Comparison of ENCODE assay signal across 8 mouse cellular contexts in the genomic region with DNA sequence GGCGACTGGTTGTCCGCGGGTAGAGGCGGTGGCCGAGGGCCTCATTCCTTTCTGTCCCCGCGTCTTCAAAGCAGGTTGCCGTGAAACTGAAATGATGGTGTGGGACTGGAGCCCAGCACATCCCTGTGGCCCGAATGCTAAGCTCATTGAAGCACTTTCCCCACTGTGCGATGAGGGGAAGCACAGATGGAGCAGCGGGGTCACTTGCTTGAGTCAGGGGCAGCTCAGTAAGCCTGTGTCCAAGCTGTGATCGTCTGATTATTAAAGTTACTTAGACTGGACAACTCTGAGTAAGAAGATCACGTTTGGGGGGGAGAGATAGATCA. TPM values are rescaled to one million over a fixed set of nuclear protein-coding genes. Genes with fewer than 3 reads are reported as not detected.
A peak's percentile ranks its signal among the peaks of the same experiment; 100 is the strongest.
DNase-seq lines count a peak whose midpoint lies in the region; ATAC-seq and TF ChIP-seq lines count a peak whose summit lies in the region.

No protein-coding gene starts in this region.

- peak overlapping the region; percentile 48; the same call in 1 of the 2 replicates for H3K9ac ChIP-seq in kidney, postnatal 0 days (ENCODE audit: low read depth, low read length)
- peak overlapping the region; percentile 53 for H3K9ac ChIP-seq in hindbrain, embryonic 15.5 days
- peak overlapping the region; percentile 70 for H3K9ac ChIP-seq in midbrain, embryonic 15.5 days

- WGBS in kidney, postnatal 0 days: 0% methylated on average over 13 of the region's 13 CpGs
- 0% methylated on average over 13 of the region's 13 CpGs for WGBS in hindbrain, embryonic 15.5 days
- WGBS in midbrain, embryonic 15.5 days: under 1% methylated on average over 13 of the region's 13 CpGs

- no peak for TF ChIP-seq CTCF in kidney, postnatal 0 days (IDR thresholded peaks at IDR 0.05; ENCODE audit: low read depth)

- no peaks in the 10 kb centered on the region; the same call in 1 of the 2 replicates for H3K36me3 ChIP-seq in kidney, postnatal 0 days (ENCODE audit: insufficient read depth, low read length)
- H3K36me3 ChIP-seq in hindbrain, embryonic 15.5 days: no peaks in the 10 kb centered on the region
- H3K36me3 ChIP-seq in midbrain, embryonic 15.5 days (replicated peaks): no peaks in the 10 kb centered on the region

- DNase-seq in kidney, postnatal 0 days (ENCODE audit: low spot score): no peak
- no peak for DNase-seq in kidney, adult 8-10 months
- DNase-seq in cerebellum, adult 11-12 months: no peak
- DNase-seq in embryo, embryonic 10.5 days (ENCODE audit: low spot score): no peak
- DNase-seq in left cerebral cortex, postnatal 14 days (ENCODE audit: low spot score in 2 of 2): no peak

- no peak overlapping the region for H3K27ac ChIP-seq in kidney, postnatal 0 days
- peak overlapping the region; percentile 41; the same call in 1 of the 2 replicates for H3K27ac ChIP-seq in brown adipose tissue, adult 24 weeks (replicated peaks; ENCODE audit: low read depth, low read length)
- peak overlapping the region; percentile 72 for H3K27ac ChIP-seq in hindbrain, embryonic 15.5 days (replicated peaks)
- peak overlapping the region; percentile 69; the same call in 1 of the 2 replicates for H3K27ac ChIP-seq in midbrain, embryonic 15.5 days

- H3K27me3 ChIP-seq in kidney, postnatal 0 days (ENCODE audit: insufficient read depth, low read length): no peaks in the 10 kb centered on the region
- H3K27me3 ChIP-seq in hindbrain, embryonic 15.5 days: no peaks in the 10 kb centered on the region
- no peaks in the 10 kb centered on the region for H3K27me3 ChIP-seq in midbrain, embryonic 15.5 days (replicated peaks)

- peak overlapping the region; percentile 52 for H3K4me3 ChIP-seq in kidney, postnatal 0 days (replicated peaks; ENCODE audit: low read depth, low read length)
- H3K4me3 ChIP-seq in brown adipose tissue, adult 24 weeks (ENCODE audit: insufficient read depth, low read depth, low read length): peak overlapping the region; percentile 71
- peak overlapping the region; percentile 59 for H3K4me3 ChIP-seq in hindbrain, embryonic 15.5 days
- H3K4me3 ChIP-seq in midbrain, embryonic 15.5 days: peak overlapping the region; percentile 78

- no peaks in the 10 kb centered on the region for H3K9me3 ChIP-seq in kidney, postnatal 0 days (replicated peaks; ENCODE audit: low read length)
- no peaks in the 10 kb centered on the region for H3K9me3 ChIP-seq in hindbrain, embryonic 15.5 days
- no peaks in the 10 kb centered on the region for H3K9me3 ChIP-seq in midbrain, embryonic 15.5 days

- H3K4me1 ChIP-seq in kidney, postnatal 0 days (replicated peaks; ENCODE audit: insufficient read depth, low read length): peaks cover 8% of the 10 kb centered on the region; the same call in 1 of the 2 replicates
- peaks cover 11% of the 10 kb centered on the region for H3K4me1 ChIP-seq in brown adipose tissue, adult 24 weeks (ENCODE audit: control insufficient read depth, insufficient read depth, insufficient read length, low read length)
- peaks cover 27% of the 10 kb centered on the region for H3K4me1 ChIP-seq in hindbrain, embryonic 15.5 days (replicated peaks)
- H3K4me1 ChIP-seq in midbrain, embryonic 15.5 days: peaks cover 31% of the 10 kb centered on the region

- intact Hi-C loops in left cerebral cortex, postnatal 14 days (cut with DNase I): loop anchor here (2.0 to 10.0 kb wide), 2 partner anchors 57 to 199 kb away; partner anchors contain the start of gene Nudt3

- H3K4me2 ChIP-seq in kidney, postnatal 0 days (ENCODE audit: low read length): peak overlapping the region; percentile 94
- peak overlapping the region; percentile 71 for H3K4me2 ChIP-seq in hindbrain, embryonic 15.5 days
- peak overlapping the region; percentile 93 for H3K4me2 ChIP-seq in midbrain, embryonic 15.5 days

- no peak; the same call in 1 of the 2 replicates for ATAC-seq in kidney, postnatal 0 days (replicated peaks; ENCODE audit: low FRiP score, low read depth)
- ATAC-seq in hindbrain, embryonic 15.5 days (ENCODE audit: low FRiP score, low read depth): no peak
- no peak for ATAC-seq in midbrain, embryonic 15.5 days (replicated peaks)

RNA-seq across cellular contexts. Expression of gene AI413582, which starts 0.3 kb away (rescaled TPM):
- 34.5 and 35.6 TPM in 2 replicates for polyA plus RNA-seq in kidney, postnatal 0 days (2015; fragmentation: Nextera tagmentation; extraction: Ambion mirVana)
- polyA plus RNA-seq in brown adipose tissue, adult 24 weeks (2012; ENCODE audit: insufficient read depth, insufficient read length, missing spikeins): 11.1 and 15.6 TPM in 2 replicates
- 67.4 and 71.9 TPM in 2 replicates for polyA plus RNA-seq in hindbrain, embryonic 15.5 days (2015; fragmentation: Nextera tagmentation; extraction: Ambion mirVana)
- polyA plus RNA-seq in midbrain, embryonic 15.5 days (2015; fragmentation: Nextera tagmentation; extraction: Ambion mirVana): 57.0 and 59.5 TPM in 2 replicates
- total RNA-seq in left cerebral cortex, postnatal 14 days (2021): 10 to 100 TPM; 92.2 to 97.5 TPM

RNA-seq across cellular contexts. Expression of gene Hmga1, which starts 9.6 kb away (rescaled TPM):
- 131 and 136 TPM in 2 replicates for polyA plus RNA-seq in kidney, postnatal 0 days (2015; fragmentation: Nextera tagmentation; extraction: Ambion mirVana)
- polyA plus RNA-seq in brown adipose tissue, adult 24 weeks (2012; ENCODE audit: insufficient read depth, insufficient read length, missing spikeins): 10.2 TPM in 1 of 2 replicates, not detected in the other
- 134 and 149 TPM in 2 replicates for polyA plus RNA-seq in hindbrain, embryonic 15.5 days (2015; fragmentation: Nextera tagmentation; extraction: Ambion mirVana)
- 138 and 141 TPM in 2 replicates for polyA plus RNA-seq in midbrain, embryonic 15.5 days (2015; fragmentation: Nextera tagmentation; extraction: Ambion mirVana)
- 10 to 100 TPM; 40.0 to 47.9 TPM for total RNA-seq in left cerebral cortex, postnatal 14 days (2021)

RNA-seq across cellular contexts. Expression of gene Grm4, which starts 44.7 kb away (rescaled TPM):
- polyA plus RNA-seq in kidney, postnatal 0 days (2015; fragmentation: Nextera tagmentation; extraction: Ambion mirVana): 1.1 and 1.3 TPM in 2 replicates
- polyA plus RNA-seq in brown adipose tissue, adult 24 weeks (2012; ENCODE audit: insufficient read depth, insufficient read length, missing spikeins): not detected in 2 replicates
- 8.7 TPM in 2 replicates for polyA plus RNA-seq in hindbrain, embryonic 15.5 days (2015; fragmentation: Nextera tagmentation; extraction: Ambion mirVana)
- polyA plus RNA-seq in midbrain, embryonic 15.5 days (2015; fragmentation: Nextera tagmentation; extraction: Ambion mirVana): 10.7 and 10.9 TPM in 2 replicates
- total RNA-seq in left cerebral cortex, postnatal 14 days (2021): 10 to 100 TPM; 24.1 to 25.6 TPM

RNA-seq across cellular contexts. Expression of gene Nudt3, which starts 57.4 kb away (rescaled TPM):
- 69.5 and 70.2 TPM in 2 replicates for polyA plus RNA-seq in kidney, postnatal 0 days (2015; fragmentation: Nextera tagmentation; extraction: Ambion mirVana)
- 68.4 and 69.5 TPM in 2 replicates for polyA plus RNA-seq in brown adipose tissue, adult 24 weeks (2012; ENCODE audit: insufficient read depth, insufficient read length, missing spikeins)
- 247 and 265 TPM in 2 replicates for polyA plus RNA-seq in hindbrain, embryonic 15.5 days (2015; fragmentation: Nextera tagmentation; extraction: Ambion mirVana)
- polyA plus RNA-seq in midbrain, embryonic 15.5 days (2015; fragmentation: Nextera tagmentation; extraction: Ambion mirVana): 251 and 274 TPM in 2 replicates
- total RNA-seq in left cerebral cortex, postnatal 14 days (2021): 100 to 1,000 TPM; 514 to 519 TPM

Comparison
In these comparisons a context has a peak if more than half of its experiments do, and no peak if none do; other contexts are left out.
1. RNA of gene Hmga1, which starts 9.6 kb away (polyA plus RNA-seq): 134 to 149 TPM in hindbrain, embryonic 15.5 days, 138 to 141 TPM in midbrain, embryonic 15.5 days and 131 to 136 TPM in kidney, postnatal 0 days; 10.2 TPM in brown adipose tissue, adult 24 weeks; every median in the first group is over 10 times any median in the second.
2. Peak in every context shown above with its lines, with median percentiles within 50 percentile points of each other: H3K4me2 ChIP-seq, H3K4me3 ChIP-seq and H3K9ac ChIP-seq.